Mouse (Mus musculus) urinary bladder, postnatal 36 days (tissue): ENCODE results near the gene Grcc10.

ENCODE experiments used
- DNase-seq, 2 experiments: peaks; one replicate each; pipeline ENCODE4 v3.0.0; 2022; ENCODE audit warnings: low spot score in 2 of 2, mixed read lengths in 1 of 2

The Grcc10 gene

GRCm38 (mm10) chr6:124732476-124733370 is 8.5 kb downstream of the Grcc10 start:
- no peak for DNase-seq

DNA sequence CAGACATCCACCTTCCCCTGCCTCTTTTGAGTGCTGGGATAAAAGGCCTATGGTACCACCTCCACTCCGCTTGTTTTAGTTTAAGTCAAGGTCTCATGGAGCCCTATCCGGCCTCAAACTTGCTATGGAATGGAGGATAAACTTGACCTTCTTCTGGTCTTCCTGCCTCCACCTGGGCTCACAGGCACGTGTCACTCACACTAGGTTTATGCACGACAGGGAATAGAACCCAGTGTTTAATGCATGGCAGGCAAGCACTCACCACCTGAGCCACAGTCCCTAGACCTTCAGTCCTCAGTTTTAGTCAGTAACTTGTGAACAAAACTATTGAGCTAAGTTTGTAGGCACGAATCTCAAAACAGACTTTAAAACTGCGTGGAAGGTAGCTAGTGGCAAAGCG is 10.1 kb downstream of the Grcc10 start:
- no peak for DNase-seq

DNA sequence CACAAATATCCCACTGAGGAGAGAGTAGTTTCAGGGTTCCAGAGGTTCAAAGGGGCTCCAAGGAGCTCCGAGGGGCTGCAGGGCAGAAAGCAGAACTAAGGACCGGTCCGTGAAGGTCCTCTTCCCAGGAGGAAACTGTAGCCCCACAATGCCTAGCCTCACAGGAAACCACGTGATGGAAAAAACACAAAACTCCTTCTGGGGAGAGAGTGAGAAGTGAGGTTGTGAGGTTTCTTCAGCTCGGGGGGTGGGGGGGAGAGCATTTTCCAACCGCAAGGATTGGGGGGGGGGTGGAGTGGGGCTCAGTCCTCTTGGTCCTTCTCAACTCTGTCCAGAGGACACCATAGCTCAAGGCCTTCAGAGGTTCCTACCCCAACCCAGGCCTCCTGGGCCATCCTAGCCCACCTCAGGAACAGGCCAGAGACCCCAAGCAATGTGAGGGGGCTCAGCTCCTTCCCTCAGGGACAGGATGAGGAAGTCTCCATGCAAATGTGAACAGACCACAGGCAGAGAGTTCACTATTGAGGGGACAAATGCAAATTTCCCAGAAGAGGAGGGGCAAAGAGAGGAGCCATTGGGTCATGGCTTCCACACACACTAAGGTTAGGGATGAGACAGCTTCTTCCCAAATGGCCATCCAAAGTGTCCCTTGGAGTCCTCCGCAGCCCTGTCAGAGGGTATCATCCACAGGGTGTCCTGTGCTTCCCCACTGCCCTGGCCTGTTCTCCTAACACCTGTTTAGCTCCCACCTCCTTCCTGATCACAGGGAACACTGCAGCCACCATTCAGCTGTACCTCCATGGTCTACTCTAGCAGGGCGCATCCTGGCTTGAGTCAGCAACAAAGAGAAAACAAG is 11.1 kb downstream of the Grcc10 start:
- DNase-seq: no peak

DNA sequence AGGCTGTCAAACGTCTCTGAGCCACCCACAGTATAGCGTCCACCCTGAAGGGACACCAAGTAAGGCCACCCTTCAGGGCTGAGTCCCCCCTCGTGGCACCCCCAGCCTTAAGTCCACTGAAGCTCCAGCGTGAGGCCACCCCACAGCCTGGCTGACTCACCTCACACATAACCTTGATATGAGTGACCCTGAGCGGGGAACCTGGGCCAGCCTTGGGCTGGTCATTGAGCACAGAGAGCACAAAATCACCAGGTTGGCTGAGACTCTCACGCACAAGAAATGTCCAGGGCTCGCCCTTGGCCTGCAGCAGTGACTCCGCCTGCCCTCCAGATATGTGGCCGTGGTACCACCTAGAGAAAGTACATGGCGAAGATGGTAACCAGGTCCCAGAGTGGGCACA is 12.6 kb downstream of the Grcc10 start:
- no peak for DNase-seq

GRCm38 (mm10) chr6:124724472-124724871 is 16.7 kb downstream of the Grcc10 start:
- DNase-seq: no peak

- DNase-seq: no peak
Observed at GRCm38 (mm10) chr6:124723541-124723940, 17.6 kb downstream of the Grcc10 start.

DNA sequence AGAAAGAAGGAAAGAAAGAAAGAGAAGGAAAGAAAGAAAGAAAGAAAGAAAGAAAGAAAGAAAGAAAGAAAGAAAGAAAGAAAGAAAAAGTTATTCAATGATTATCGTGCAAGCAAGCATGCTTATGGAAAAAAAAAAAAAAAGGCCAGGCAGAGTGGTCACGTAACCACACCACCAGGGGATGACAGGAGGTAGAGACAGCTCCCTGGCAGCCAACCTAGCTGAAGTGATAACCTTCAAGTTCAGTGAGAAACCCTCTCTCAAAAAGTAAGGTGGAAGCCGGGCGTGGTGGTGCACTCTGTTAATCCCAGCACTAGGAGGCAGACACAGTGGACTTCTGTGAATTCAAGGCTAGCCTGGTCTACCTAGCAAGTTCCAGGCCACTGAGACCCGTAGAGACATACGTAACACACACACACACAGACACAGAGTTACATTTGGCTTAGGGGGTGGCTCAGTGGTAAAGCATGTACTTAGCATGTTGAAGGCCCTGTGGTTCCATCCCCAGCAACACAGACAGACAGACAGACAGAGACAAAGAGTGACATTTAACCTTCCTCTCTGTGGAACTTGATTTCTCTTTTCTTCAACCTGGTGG is 18.2 kb downstream of the Grcc10 start:
- no peak for DNase-seq

GRCm38 (mm10) chr6:124720904-124721303 is 20.3 kb downstream of the Grcc10 start:
- no peak for DNase-seq

DNA sequence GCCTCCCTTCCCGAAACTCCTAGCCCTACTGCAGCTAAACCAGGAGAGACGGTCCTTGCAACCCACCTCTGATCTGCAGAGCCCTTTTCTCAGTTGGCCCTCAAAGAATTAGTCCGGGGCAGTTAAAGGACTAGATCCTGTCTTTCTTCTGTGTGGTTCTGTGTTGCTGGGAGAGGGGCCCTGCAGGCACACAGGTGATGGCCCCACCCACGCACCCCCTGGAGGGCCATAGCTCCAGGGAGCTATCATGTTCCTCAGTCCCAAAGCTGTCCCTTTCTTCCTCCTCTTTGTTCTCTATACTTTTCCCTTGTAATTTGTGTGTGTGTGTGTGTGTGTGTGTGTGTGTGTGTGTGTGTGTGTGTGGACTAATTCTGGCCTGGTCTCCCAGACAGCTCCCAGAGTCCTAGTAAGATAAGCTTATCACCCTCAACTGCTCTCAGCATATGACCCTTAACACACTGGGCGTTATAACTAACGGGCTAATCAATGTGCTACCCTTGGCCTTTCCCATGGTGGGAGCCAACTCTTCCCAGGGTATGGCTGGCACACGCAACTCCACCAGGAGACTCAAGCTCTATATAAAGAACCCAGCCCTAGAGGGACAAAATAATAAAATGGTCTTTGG is 21.7 kb downstream of the Grcc10 start:
- no peak for DNase-seq

- DNase-seq: peak; percentile 71 to 80
Observed at GRCm38 (mm10) chr6:124718703-124719102, 22.5 kb downstream of the Grcc10 start.

DNA sequence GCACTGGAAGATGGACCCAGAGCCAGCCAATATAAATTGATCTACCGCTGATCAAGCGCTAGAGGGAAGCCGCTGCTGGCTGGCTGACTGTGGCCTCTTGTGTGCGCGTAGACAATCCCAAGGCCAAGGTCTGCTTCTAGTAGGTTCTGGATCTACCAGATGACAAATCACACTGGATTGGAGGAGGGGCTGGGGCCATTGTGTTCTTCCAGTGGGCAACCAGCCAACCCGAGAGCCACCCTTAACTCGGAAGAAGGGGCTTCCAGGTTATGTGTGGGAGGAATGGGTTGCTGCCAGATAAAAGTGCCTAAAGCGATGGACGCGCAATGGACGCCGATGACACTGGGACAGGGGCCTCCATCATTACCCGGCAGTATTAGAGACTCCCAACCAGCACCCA is 23.2 kb downstream of the Grcc10 start:
- DNase-seq: no peak

DNA sequence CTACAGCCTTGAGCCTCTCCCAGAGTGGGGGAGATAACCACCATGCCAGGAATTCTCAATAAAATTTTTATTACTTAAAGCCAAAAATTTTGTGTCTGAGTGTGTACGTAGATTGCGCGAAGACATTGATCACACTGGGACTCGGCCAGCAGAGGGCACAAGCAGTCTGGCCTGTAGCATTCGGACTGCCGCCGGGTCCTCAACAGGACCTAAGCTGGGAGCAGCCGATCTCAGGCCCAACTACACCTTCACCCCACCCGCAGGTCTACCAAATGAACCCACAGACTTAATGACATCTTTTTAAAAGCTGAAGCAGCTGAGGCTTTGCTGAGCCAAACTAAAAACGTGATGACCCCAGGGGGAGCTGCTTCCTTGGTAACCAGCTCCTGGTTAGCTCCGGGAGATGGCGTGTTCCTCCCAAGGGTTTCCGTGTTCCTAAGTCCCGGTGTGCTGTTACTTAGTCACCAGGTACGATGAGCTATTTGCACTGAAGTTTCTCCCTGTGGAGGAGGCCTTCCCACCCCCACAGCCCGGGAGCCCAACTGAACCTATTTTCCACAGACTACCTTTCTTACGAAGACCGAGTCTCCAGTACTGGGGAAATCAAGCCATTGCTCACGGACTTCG is 24.2 kb downstream of the Grcc10 start:
- no peak for DNase-seq

GRCm38 (mm10) chr6:124712918-124713317 is 28.3 kb downstream of the Grcc10 start:
- no peak for DNase-seq

DNA sequence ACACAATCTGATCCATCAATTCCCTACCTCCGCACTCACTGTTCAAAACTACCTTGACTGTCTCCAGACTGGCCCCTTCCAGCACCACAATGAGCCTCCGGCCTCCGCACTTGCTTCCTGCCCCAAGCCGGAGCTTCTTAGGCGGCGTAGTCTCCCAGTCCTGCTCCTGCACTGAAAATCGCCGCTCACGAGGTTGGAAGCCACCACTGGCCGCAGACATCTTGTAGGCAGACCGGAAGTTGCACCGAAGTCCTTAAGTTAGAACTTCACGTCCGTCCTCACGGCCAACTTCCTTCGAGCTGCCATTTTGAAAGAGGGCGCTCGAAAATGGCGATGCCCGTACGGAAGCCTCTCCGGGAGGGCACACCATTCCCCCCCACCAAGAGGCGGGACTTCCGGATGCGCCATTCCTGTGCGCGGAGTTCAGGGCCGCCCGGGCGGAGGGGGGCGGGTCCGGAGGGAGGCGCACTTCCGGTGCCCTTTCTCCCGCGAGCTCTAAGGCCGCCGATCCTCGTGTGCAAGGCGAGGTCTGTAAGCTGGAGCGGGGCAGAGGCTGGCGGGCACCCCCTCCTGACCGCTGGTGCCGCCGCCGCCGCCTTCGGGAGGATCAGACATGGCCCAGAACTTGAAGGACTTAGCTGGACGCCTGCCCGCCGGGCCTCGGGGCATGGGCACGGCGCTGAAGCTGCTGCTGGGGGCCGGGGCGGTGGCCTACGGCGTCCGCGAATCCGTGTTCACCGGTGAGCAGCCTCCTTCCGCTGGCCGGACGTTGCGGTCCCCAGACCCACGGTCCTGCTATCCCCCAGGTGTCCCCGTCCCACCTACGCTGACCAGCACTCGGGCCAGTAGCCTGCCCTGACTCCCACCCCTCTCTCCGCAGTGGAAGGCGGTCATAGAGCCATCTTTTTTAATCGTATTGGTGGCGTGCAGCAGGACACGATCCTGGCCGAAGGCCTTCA is 29.1 kb downstream of the Grcc10 start, which contains the start of the genes Emg1 and Phb2:
Emg1 (minus strand) TSS at position 355 of the 959 bp plus-strand sequence.
Phb2 (plus strand) TSS at position 513 of the 959 bp plus-strand sequence.
- DNase-seq: peak; percentile 98 to 99

DNA sequence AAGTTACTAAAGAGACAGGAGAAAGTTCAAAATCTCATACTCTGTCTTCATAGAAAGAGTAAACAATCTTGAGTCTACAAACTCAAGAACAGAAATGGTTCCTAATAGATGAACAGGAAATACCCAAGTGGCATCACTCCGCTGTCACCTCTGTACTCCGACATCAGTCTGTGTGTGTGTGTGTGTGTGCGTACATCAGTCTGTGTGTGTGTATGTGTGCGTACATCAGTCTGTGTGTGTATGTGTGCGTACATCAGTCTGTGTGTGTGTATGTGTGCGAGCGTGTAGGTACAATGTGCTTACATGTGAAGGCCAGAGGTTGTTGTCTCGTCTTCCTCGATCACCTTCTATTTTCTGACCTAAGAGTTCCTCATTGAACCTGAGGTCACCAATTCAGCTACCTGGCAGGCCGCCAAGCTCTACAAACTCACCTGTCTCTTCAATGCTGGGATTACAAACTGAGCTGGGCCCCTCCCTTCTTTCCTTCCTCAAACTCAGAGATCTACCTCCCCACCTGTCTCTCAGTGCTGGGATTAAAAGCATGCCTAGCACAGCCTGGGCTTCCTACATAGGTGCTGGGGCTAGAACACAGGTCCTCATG is 32.8 kb downstream of the Grcc10 start:
- no peak for DNase-seq

- DNase-seq: no peak
Observed at GRCm38 (mm10) chr6:124706061-124706627, 35.0 kb downstream of the Grcc10 start.

DNA sequence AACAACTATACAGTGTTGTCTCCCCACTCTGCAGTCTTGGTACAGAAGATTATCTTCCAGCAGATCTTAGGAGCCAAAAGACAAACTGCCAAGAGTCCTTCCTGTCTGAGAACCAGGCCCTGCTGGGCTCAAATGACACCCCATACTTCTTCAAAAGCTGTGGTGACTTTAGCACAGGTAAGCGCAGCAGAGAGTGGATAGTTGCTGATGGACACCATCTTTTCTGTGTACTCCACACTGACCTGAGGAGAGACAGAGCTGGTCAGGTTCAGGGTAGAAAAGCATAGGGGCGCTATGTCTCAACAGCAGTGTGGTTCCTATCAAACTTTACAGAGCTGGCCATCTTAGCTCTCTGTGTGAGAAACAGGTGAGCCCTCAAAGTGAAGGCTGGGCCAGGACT is 36.8 kb downstream of the Grcc10 start:
- DNase-seq: no peak

- DNase-seq: no peak
Observed at GRCm38 (mm10) chr6:124703789-124704188, 37.4 kb downstream of the Grcc10 start.

GRCm38 (mm10) chr6:124702784-124703103 is 38.4 kb downstream of the Grcc10 start:
- peak in 1 of 2 experiments; percentile 69 for DNase-seq
